Mouse (Mus musculus) monocyte, adult 2 months (primary cell): ENCODE data around the gene Slc6a2.

Experiments used
- DNase-seq, 2 experiments: peaks; one replicate each; pipeline ENCODE4 v3.0.0; 2022; ENCODE audit warnings: low spot score in 2 of 2, low read depth in 1 of 2

Gene Slc6a2

GRCm38 (mm10) chr8:93021738-93022137, 61.9 kb downstream of the Slc6a2 start:
- no peak for DNase-seq

- no peak for DNase-seq
Measured at GRCm38 (mm10) chr8:93030664-93031063, 70.8 kb downstream of the Slc6a2 start.

- no peak for DNase-seq
Measured at GRCm38 (mm10) chr8:93038831-93039230, 79.0 kb downstream of the Slc6a2 start.

DNA sequence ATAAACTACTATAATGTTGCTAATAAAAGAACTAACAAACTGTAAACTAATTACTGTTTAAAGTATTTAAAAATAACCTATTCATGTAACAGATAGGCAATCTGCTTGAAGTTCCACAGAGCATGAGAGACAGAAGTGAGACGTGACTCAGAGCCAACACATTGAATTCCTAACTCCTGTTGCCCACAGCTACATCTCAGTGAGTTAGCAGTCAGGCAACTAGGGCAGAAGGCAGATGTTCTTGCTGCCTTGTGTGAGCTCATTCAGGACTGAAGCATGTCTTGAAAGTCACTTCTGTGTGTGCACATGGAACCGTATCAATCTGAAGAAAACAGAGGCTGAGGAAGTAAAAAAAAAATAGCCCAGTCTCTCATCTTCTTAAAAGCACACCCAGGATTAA, 80.4 kb downstream of the Slc6a2 start:
- DNase-seq: no peak

GRCm38 (mm10) chr8:93040776-93041567, 81.1 kb downstream of the Slc6a2 start:
- DNase-seq: no peak

- DNase-seq: no peak
Measured at GRCm38 (mm10) chr8:93043083-93043482, 83.2 kb downstream of the Slc6a2 start.

DNA sequence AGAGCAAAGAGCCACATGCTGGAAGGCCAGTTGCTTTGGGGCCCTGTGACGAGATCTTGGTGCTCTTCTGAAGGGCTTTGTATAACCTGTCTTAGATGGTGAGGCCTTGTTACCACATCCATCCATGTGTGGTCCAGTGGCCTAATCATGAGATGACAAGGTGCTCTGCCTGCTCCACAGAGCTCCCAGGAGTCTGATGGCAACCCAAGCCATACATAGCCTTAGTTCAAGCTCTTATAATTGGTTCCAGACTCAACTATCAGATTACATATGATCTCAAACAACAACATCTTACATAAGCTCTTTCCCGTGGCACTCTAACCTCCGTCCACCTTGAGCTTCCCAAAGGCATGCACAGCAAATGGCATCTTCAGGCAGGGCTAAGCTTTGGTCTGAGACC, 88.2 kb downstream of the Slc6a2 start, which contains the start of gene Ces1a:
Ces1a (minus strand) TSS at position 101 of the 400 bp plus-strand sequence.
- DNase-seq: no peak

GRCm38 (mm10) chr8:93048510-93049416, 88.9 kb downstream of the Slc6a2 start:
- DNase-seq: no peak
